Mouse (Mus musculus) central nervous system, embryonic 11.5 days (tissue): ENCODE results near the gene Cox14. TPM values are rescaled to one million over a fixed set of nuclear protein-coding genes. Genes with fewer than 3 reads are reported as not detected.

ENCODE experiments used
- polyA plus RNA-seq: library from polyadenylated mRNA; depleted of rRNA; stranded (reverse); fragments of >200 nt; gene quantifications from 2 replicates; pipeline ENCODE4 v1.2.3, GENCODE M21; 2012; rRNA removed

The Cox14 gene
- polyA plus RNA-seq: 115 and 116 TPM in 2 replicates

DNA sequence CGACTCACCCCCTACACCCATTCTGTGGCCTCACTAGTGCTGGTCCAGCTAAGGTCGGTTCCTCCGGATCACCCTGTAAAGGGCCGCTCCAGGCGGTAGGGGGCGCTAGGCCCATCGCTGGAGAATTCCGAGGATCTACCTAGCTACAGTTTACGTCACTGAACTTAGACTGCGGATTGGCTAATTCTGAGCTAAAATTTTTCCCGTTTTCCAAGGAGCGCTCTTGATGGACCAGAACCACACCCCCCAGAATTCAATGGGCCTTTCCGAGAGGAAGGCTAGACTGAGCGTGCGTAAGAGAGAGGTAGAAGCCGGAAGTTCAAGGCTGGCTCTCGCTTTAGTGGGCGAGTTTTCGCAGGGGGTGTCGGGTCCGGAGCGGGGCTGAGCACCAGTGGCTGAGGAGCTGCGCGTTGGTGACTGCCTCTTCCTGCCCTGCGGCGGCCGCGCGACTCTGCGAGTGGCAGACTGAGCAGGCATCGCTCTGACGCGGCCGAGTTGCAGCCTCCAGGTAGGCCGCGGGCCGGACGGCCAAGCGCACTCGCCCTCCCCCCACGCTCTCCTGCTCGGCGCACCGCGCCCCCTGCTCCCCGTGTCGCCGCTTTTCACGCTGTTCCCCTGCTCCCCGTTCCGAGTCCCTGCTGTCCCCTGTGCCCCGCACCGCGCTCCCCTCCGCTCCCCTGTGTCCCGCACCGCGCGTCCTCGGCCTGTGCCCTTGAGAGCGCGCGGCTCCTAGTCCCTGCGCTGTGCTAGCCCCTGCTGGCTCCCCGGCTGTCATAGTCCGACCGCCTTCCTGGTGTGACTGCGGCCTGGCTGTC lies at the start of gene Cox14:
Gene Cox14 (plus strand): TSS at position 278 of the 815 bp plus-strand sequence.

DNA sequence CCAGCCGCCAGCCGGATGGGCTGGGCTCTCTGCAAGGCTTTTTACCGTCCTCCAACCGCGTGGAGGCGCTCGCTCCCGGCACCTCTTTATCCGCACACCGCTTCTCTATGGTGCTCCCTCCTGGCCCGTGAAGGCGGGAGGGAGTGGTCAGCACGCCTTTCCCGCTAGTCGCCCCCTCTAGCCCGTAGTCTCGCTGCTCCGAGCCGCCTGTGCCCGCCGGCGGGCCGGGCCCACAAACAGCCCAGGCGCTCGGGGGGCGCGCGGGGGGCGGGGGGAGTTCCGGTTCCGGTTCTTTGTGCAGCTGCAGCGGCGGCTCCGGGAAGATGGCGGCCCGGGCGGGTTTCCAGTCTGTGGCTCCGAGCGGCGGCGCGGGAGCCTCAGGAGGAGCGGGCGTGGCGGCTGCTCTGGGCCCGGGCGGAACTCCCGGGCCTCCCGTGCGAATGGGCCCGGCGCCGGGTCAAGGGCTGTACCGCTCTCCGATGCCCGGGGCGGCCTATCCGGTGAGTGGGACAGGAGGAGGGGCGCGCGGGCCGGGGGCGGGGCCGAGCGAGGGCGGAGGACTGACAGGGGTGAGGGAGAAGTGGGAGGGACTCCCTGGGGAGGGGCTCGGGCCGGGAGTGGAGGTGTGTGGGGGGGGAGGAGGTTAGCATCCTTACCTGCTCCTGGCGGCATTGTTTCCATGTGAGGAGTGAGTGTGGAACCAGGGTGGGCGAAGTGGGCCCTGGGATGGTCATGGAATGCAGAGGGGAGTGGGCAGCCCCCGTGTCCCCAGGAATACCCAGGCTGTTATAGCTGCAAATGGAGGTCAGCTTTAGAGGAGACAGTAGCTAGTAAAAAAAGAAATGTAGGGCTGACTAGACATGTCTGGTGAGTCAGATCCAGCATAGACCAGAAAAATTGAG lies 23.2 kb upstream of the Cox14 start, which contains the start of gene Smarcd1:
Gene Smarcd1 (plus strand): TSS at position 131 of the 902 bp plus-strand sequence.

GRCm38 (mm10) chr15:99705440-99706048 lies 19.9 kb upstream of the Cox14 start, which contains the start of gene Gm17349:
Gm17349 (minus strand) TSS chr15:99705490.

GRCm38 (mm10) chr15:99717386-99718334 lies 7.8 kb upstream of the Cox14 start, which contains the start of gene Gpd1:
Gpd1 (plus strand) TSS chr15:99717515.

DNA sequence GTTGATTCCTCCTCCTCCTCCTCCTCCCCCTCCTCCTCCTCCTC lies 47.3 kb downstream of the Cox14 start, which contains the start of gene Cers5:
Gene Cers5 (minus strand): TSS at position 5 of the 44 bp plus-strand sequence.

Other genes starting within 250 kb of the Cox14 start
- gene Faim2, start 197.5 kb upstream of the Cox14 start, polyA plus RNA-seq: 0.23 and 0.47 TPM in 2 replicates
- gene Aqp2, start 146.6 kb upstream of the Cox14 start, polyA plus RNA-seq: not detected in 2 replicates
- gene Aqp5, start 134.8 kb upstream of the Cox14 start, polyA plus RNA-seq: 0.32 and 0.52 TPM in 2 replicates
- gene Aqp6, start 124.2 kb upstream of the Cox14 start, polyA plus RNA-seq: 0.62 and 0.76 TPM in 2 replicates
- gene Racgap1, start 74.0 kb upstream of the Cox14 start, polyA plus RNA-seq: 157 and 204 TPM in 2 replicates
- 21.5 and 24.9 TPM in 2 replicates for gene Asic1, start 55.2 kb upstream of the Cox14 start, polyA plus RNA-seq
- gene Smarcd1, start 23.5 kb upstream of the Cox14 start, polyA plus RNA-seq: 133 and 136 TPM in 2 replicates
- gene Gm17349, start 20.1 kb upstream of the Cox14 start, polyA plus RNA-seq: not detected in 2 replicates
- gene Gpd1, start 8.1 kb upstream of the Cox14 start, polyA plus RNA-seq: 2.7 and 5.2 TPM in 2 replicates
- gene Cers5, start 47.3 kb downstream of the Cox14 start, polyA plus RNA-seq: 51.7 and 60.5 TPM in 2 replicates
- 25.6 and 44.8 TPM in 2 replicates for gene Lima1, start 149.8 kb downstream of the Cox14 start, polyA plus RNA-seq
- gene Fam186a, start 241.4 kb downstream of the Cox14 start, polyA plus RNA-seq: 0.01 and 0.02 TPM in 2 replicates
- gene Larp4, start 244.4 kb downstream of the Cox14 start, polyA plus RNA-seq: 31.6 and 35.7 TPM in 2 replicates